Mouse (Mus musculus) kidney, adult 9 months (tissue): ENCODE measurements at regions not wholly inside any gene's neighbourhood (a gene's known extent, or its start where the extent isn't known, plus 50 kb on each side); places are given as distances from the start of the nearest gene placed in this dataset.

Experiments
- DNase-seq: peaks from one replicate; pipeline ENCODE4 v3.0.0; 2022

DNA sequence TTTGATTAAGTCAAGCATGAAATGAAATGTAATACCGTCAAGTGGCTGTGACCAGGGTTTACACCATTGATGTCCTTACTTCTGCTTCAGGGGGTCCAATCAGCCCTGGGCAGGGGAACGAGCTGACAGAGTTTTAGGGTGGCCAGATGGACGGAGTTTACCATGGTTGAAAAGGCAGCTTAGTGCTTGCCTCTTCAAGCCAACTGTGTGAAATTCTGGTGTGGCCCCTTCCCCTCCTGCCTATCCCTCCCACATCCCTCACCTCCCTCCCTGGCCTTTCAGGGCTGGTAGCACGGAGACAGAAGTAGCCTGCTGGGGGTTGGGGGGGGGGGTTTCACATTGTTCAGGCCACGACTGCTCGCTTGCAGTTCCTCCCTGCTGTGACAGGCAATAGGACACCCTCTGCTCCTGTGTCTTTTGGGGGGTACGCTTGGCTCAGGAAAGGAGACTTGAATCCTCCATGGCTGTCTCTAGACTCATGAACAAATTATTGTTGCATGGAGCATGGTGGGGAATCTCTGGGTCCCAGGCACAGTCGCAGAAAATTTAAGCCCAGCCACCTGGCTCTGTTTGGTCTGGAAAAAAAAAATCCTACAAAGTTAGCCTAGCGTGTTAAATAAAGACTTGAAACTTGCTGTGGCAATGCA is 262.4 kb upstream of the Irx3 start:
- no peak for DNase-seq

DNA sequence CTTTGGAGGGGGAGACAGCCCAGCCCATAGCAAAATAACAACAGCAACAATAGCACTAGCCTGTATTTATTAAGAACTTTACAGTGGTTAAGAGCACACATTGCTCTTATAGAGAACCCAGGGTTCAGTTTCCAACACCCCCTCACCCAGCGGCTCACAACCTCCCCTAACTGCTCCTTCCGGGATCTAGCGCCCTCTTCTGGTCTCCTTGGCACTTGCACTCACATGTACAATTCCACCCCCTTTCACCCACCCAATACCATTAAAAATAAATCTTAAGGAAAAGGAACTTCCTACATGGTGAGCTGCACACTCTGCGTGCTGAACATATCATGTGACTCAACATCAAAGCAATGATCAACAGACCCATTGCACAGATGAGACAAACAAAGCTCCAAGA is 261.5 kb upstream of the Irx3 start:
- no peak for DNase-seq

DNA sequence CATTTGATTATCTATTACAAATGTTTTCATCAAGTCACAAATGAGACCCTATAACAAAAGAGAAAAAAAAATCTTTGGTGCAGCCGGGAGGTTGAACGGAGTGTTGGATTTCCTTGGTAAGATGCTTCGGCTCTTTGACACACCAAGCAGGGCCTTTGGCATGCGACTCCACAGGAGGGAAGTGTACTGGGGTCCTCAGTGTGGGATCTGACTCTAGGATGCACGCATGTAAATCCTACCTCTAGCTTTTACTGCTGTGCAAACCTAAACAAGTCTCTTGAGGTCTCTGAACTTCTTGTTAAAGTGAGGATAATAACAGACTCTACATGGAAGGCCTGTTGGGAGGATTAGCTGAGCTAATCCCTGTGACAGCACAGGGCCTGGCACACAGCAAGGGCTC is 257.6 kb upstream of the Irx3 start:
- DNase-seq: no peak

DNA sequence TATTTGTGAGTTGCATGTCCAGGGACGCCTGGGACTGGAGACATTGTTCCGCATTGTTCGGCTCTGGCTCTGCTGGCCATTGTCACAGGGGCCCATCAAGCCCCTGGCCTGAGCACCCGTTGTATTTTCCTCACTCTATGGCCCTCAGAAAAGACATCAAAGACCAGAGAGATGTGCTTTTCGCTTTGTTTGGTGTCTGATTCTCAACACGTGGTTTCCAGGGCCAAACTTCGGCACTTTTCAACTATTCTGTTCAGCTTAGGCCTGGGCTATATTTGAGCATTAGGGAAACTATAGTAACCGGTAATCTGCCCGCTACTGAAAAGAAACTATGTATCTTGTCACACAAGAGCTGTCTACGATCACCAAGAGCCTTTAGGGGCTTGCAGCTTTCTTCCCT is 257.1 kb upstream of the Irx3 start:
- DNase-seq: no peak

DNA sequence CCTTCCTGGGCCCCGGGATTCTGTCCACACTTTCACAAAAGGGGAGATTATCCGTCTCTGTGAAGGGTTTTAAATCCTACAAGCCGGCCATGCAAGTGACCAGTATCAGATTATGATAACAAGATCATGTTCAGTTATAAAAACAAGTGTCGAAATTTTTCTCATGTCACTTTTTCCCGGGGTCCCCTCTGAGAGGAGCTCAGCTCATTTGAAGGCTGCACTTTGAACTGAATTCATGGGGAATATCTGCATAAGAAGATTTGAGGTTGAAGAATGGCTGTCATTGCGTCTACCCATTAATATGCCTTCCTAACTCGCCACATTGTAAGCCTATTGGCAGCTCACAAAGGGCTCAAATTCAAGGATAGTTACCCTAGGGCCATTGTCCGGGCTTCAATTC is 256.0 kb upstream of the Irx3 start:
- DNase-seq: no peak

DNA sequence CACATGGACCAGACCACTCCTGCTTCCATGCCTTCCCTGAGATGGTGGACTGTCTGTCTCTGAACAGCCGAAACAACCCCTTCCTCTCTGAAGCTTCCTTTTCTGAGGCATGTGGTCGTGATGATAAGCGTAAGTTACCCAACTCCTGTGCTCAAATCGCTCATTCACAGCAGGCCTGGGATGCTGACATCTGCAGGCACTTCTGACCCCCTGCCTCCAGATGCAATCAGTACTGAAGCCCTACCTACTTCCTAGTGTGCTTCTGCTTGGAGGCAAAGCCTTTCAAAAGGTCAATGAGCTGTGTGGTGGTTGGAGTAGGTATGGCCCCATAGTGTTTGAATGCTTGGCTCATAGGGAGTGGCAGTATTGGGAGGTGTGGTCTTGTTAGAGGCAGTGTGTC is 253.7 kb upstream of the Irx3 start:
- DNase-seq: no peak

DNA sequence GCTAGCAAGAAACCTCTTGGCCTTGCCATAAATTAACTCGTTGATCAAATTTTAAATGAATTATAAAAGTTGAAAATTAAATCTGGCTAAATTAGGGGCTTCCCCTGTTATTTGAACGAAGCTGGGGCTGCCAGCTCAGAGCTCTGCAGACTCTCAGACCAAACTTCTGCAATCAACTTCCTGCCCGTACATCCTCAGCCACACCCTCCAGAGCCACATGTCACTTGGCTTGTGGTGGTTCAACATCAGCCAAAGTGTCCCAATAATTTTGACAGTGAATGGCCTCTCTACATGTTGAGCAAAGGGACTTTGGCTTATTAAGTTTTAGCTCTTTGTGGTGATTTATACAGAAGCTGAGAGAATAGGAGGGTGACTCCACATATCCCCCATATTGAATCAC is 242.8 kb upstream of the Irx3 start:
- no peak for DNase-seq

DNA sequence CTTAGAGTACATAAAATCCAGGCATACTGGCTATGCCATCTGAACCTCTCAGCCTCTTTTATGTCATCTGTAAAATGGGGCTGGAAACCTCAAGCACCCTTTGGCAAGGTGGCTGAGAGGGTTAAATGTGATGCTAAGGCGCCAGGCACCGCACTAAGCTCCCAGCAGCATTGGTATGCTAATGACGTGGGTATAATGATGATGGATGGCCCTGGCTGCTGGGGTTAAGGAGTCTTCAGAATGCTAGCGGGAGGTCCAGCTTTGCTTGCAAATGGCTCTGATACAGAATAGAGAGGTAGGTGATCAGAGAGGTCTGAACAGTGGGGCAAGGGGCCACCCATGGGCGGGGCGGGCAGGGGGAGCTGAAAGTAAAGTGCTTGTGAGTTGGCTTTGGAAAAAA is 241.1 kb upstream of the Irx3 start:
- no peak for DNase-seq

DNA sequence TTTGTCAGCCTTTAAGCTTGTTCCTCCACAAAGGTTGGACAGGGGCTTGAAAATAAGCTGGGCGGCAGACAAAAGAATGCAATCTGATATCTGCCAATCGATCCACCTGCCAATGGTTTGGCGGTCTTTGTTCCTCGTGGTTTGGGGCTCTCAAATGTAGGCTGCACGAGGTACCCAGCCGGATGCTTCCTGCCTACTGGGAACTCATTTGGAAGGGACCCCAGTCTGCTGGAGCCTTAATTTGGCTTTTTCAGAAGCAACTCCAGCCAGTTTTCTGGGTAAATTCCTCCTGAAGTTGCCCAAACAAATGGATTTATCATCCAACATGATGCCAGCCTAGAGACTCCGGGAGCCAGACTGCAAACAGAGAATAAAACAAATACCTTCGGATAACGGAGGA is 228.1 kb upstream of the Irx3 start:
- DNase-seq: no peak

DNA sequence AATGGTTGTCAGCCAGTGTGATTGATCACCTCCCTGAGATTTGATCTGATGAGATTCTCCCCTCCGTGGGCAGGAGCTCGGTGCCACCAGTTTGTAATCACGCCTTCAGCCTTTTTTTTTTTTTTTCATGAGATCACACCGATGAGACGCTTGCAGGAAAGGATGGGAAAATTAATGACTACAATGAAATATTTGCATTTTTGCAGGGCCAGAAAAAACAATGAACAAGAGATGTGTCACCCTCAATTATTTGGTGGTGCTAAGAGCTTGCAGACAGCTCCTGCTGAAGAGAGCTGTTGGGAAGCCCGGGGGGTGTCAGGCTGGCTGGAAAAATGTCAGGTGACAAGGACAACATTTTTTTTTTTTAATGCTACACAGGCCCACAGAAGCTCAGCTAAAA is 227.6 kb upstream of the Irx3 start:
- no peak for DNase-seq

DNA sequence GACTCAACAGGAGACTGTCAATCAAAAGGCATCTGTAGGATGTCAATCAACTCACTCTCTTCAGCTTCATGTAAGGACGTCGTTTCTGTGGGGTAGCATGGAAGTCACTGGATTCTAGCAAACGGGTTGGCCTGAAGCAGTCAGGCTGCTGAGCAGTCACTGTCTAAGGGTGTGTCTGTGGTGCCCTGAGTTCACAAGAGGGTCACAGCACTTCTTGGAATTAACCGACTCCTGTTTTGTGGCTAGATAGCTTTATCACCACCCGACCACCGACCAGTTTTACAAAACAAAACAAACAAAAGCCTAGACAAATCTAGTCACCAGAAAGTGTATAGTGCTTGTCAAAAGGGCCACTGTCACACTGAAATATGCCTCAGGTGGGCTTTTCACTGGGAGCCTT is 226.4 kb upstream of the Irx3 start:
- no peak for DNase-seq

DNA sequence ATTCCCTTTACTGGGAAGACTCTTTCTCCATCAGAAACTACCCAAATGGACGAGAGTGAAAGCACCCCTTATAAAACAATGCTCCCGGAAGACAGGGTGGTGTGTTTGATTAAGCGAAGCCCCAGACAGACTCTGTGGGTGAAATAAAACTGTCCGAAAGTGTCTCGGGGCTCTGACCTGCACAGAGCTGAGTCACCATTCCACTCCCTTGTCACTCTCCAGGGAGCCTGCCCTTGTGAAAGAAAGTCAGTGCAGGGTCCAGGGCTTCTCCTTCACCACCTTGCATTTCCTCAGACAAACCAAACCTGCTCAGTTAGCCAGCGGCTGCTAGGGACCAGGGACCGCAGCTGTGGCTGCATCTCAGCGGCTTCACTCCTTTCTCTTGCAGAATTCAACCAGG is 222.3 kb upstream of the Irx3 start:
- no peak for DNase-seq

DNA sequence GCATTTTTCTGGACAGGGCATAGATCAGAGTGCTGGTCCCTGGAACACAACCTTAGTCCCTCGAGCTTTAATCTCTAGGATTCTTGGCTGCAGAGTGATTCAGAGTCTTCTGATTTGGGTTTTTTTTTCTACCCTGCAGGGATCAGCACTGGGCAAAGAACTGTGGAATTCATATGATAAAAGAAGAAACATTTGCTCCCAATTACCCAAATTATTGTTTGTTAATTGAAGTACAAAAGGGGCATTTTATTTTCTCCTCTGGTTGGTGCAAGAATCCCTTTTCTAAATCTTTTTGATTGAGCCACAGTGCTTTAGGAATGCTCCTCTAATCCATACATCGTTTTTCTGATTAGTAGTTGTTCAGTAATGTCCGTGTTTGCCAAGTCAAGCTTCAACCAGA is 219.7 kb upstream of the Irx3 start:
- DNase-seq: no peak

DNA sequence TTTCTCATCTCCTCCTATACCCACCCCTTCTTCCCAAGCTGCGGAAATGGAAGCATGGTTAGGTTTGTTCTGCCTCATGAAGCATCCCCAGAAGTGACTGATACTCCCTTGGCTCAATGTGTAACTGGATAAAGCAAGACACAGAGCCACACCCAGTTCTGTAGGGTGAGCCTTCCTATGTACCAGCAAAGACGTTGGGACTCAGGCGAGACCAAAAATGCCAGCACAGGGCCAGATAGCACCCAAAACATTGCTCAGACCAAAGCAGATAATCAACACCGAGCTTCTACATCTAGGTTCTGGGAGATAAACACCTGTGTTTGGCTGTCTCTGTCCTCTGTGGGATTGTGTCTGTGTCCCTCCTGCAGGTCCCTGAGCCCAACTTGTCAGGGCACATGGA is 212.8 kb upstream of the Irx3 start:
- no peak for DNase-seq

DNA sequence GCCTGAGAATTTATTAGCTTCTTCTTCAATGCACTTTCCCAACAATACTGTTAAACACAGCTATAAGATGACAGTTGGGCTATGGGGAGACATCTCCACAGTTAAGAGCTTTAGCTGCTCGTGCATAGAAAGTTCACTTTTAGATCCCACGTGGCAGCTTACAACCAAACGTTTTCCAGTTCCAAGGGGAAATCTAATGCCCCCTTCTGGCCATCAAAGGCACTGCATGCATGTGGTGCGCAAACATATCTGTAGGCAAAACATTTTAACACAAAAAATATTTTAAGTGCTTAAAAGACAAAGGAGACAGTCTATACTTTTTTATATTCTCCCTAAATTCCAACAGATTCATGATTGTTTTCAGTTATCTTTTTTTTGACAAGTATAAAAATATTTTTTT is 211.3 kb upstream of the Irx3 start:
- no peak for DNase-seq

DNA sequence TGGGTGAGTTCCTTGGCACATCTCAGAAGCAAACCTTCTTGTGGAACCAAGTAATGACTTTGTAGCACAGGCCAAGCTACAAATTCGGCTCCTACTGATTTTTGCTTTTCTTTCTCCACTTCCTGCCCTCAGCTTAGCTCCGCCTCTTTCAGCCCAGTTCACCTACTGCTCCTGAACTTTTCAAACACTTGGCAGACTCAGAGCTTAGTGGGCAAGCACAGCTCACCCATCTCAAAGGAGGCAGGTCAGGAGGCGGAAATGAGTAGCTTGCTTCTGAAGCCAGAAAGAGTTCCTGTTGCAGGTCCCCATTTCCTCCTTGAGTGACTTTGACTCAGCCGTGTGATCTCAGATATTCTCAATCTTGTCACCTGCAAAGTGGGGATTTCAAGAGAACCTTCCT is 208.5 kb upstream of the Irx3 start:
- peak; percentile 55 for DNase-seq

DNA sequence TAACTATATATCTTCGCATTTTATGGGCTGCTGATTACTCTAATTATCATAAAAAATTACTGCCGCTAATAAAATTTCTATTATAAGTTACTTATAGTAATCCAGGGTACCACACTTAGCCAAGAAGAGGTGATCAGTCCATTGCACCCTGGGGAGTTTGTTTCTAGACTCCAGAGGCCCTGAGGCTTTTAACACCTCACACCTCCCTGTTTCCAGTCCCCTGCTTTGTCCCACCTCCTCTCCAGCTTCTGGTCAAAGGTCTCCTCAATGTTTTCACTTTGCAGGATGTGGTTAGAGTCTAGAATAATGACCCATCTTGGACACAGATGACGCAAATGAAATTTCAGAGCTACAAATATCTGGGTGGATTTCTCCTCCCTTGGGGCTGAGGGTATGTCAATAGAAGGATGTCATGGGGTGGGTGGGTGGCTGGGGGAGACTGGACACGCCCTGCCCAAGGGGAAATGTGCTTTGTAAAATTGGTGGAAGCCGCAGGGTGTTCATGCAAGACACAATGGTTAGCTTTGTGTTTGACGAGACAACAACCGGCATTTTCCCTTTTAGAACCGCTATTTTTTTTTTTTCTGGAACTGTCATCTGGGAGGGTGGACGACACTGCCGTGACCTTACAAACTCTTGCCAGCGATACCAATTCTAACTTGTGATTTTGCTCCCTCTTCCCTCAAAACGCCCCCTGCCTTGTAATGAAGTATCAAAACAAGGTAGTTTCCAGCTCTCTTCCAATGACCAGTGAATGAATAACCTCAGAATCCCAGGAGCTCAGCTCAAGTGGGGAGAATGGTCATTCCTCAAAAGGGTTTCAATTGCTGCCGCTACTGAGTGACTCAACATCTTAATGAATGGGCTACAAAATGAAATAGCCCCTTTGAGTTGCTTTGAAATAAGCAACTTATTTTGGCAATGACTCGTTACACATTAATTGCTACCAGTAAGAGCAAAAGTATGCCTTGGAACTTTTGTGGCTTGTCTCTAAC is 207.0 kb upstream of the Irx3 start:
- peak; percentile 60 for DNase-seq

DNA sequence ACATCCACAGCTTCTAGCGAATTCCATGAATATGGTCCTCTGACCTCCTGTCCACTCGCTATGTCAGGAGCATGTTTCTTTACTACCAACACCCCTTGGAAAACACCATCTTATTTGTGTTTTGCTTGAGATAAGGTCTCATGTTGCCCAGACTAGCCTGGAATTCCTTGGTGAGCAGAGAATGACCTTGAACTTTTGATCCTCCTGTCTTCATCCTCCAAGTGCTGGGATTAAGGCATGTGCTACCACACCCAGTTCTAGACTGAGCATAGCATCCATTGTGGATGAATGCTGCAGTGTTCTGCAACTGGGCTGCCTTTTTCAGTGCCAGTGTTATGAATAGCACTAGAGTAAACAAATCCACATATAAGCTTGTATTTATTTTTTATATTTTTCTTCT is 203.2 kb upstream of the Irx3 start:
- DNase-seq: no peak

DNA sequence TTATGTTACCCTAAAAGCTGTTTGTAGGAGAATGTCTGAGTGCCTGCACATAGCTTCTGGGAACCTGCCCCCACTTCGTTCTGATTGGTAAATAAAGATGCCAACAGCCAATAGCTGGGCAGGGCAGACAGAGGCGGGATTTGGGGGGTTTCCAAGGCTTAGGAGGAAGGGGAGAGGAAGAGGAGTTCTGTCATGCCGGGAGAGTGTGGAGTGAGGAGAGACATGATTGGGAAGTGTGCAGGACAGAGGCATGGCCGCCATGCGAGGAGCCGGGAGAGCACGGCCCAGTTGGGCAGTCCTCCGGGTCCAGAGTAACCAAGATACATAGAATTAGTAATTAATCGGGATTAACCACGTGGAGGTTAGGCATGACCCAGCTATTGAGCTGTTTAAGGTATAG is 202.7 kb upstream of the Irx3 start:
- no peak for DNase-seq

DNA sequence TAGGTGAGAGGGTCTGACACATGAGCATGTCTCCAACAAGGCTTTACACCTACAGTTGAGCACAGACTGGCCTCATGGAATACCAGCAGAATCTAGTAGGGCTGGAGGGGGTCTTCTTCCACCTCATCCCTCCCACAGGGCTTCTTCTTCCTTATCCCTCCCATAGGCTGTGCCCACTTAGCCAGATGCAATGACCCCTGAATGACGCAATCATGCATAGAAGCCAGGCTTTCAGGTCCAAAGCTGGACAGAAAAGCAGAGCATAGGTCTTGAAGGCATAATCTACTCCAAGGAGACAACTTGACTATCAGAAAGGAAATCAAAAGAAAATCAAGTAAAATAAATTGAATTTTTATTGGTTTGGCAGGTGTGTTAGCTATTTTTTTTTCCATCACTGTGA is 198.5 kb upstream of the Irx3 start:
- DNase-seq: no peak

DNA sequence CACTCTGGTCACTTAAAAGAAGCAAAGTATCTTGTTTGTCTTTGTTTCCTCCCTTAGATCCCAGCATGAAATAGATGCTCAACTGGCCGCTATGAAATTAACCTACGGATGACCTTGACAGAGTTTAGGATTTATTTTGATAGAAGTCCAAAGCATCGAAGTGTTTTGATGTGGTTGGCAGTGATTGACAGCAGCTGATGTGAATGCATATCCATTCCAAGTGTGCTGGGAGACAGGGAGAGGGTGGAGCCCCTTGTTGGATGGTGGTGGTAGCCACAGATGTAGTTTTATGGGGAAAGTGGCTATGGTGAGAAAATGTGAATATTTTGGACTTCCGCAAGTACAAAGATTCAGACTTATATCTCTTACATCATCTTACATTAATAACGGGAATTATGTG is 197.8 kb upstream of the Irx3 start:
- DNase-seq: no peak

DNA sequence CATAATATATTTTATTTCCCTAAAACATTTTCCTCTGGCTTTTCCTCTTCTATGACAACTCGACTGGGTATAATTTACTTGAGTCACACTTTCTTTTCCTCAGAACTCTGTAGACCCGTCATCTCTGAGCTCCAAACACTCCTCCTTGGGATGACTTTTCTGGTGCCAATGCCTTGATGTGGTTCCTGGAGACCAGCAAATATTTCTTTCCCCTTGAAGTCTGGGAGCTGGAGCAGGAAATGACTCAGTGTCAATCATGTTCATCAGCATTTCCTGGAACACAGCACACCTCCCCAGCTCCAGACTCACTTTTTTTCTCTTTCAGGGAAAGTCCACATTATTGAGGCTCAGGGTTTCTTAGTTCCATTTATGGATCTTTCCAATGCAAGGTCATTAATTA is 197.3 kb upstream of the Irx3 start:
- peak; percentile 30 for DNase-seq

DNA sequence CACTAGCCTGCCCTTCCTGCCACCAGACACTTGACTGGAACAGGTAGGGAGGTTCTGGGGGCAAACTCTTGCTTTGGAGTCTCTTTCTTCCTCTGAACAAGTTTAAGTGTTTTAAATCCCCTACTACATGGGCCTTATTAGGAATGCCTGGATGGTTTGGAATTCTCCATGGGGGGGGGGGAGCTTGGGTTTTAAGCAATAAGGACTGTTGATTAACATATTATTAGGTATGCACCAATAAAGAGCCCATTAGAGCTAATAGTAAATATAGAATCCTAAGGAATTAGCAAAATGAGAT is 196.0 kb upstream of the Irx3 start:
- no peak for DNase-seq

DNA sequence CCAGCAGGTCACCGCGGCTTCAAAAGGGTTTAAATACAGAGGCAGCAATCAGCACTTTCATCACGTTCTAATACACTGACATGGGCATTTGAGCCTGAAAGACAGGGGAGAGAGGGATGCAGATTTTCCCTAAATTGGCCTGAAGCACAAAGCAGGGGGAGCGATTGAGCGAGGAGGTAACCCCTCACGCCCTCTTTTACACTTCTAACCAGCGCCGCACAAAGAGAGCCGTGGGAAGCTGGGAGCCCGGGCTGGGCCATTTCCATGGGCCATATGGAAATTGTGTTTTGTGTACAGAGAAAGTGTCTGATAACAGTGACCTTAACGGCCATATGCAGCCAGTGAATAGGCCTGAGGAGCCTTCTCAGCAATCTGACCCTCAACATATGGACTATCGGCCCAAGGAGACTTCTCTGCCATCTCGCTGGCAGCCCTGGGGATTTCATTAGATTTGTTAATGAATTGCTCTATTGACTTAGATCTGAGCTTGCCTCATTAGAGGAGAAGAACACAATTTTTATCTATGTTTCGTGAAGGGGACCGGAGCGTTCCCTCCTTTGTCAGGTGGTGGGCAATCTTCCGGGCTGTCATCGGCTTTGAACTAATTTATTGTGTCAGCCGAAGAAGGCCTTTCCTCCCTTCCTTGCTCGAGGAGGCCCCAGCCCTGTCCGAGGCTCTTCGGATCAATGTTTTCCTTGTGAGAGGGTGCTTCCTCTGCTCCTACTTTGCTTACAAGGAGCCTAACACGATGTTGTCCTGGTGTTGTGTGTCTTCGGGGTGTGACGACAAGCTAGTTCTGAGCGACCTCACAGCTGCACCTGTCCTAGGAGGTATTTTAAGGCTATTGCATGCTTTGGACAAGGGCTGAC is 195.4 kb upstream of the Irx3 start:
- DNase-seq: no peak
